Mouse (Mus musculus) liver, adult 2 months (tissue): ENCODE measurements at regions not wholly inside any gene's neighbourhood (a gene's known extent, or its start where the extent isn't known, plus 50 kb on each side); places are given as distances from the start of the nearest gene placed in this dataset.

Experiments
- CTCF ChIP-seq: fragments of 200-500 bp; IDR thresholded peaks from 2 replicates; pipeline ENCODE4 v1.5.1; 2011; ENCODE audit warnings: low read depth, low read length, control low read depth
- POLR2A ChIP-seq: fragments of 200-500 bp; IDR thresholded peaks from 2 replicates; pipeline ENCODE4 v1.6.1; 2011; ENCODE audit warnings: low read length, control low read depth; ENCODE audit not compliant: insufficient read depth; ENCODE audit errors: extremely low read depth

DNA sequence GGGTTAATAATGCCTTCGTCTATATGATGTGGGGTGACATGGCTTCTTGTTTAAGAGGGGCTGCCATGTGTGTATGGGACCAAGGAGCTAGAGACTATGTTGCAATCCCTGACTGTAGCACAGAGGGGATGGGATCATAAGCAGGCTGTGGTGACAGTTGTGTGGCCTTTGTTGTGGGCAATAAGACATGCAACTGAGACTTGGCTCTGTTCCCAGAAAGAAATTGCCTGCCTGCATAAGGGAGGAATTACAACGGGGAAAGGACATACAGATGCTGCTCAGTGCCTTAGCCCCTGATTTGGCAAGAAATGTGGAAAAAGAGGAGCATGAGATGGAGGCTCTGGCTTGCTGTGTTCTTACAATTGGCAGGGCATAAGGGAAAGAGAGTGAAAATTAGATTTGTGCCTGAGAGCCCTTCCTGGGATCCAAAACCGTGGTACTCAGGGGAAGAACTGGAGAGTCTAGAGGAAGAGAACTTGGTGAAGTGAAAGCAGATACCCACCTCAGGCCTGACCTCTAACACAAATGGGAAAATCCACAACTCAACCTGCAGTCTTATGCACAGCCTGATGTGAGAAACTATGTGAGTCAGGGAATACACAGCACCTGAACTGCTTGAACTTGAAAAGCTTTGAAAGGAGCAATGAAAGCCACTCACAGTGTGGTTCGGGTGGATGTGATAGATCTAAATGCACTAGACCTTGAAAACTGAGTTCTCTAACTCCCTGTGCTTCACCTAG lies 271.9 kb downstream of the 4930544G11Rik start:
- TF ChIP-seq CTCF (no peak), POLR2A (no peak)
